Mouse (Mus musculus): Measurements from ENCODE around the gene Gars.

Gars gene

GRCm38 (mm10) chr6:55037799-55038670 is at the start of gene Gars:
TSS of gene Gars (plus strand) at chr6:55038007.
- DNase-seq (ENCODE audit: low spot score in 2 of 2) = peak; percentile 78 to 84

GRCm38 (mm10) chr6:54988141-54988540 is 49.7 kb upstream of the Gars start:
- DNase-seq (ENCODE audit: low spot score in 2 of 2) = no peak

- no peak for DNase-seq (ENCODE audit: low spot score in 2 of 2)
Observed at GRCm38 (mm10) chr6:54991189-54991588, 46.6 kb upstream of the Gars start.

GRCm38 (mm10) chr6:54992141-54992540 is 45.7 kb upstream of the Gars start:
- DNase-seq (ENCODE audit: low spot score in 2 of 2) = no peak

DNA sequence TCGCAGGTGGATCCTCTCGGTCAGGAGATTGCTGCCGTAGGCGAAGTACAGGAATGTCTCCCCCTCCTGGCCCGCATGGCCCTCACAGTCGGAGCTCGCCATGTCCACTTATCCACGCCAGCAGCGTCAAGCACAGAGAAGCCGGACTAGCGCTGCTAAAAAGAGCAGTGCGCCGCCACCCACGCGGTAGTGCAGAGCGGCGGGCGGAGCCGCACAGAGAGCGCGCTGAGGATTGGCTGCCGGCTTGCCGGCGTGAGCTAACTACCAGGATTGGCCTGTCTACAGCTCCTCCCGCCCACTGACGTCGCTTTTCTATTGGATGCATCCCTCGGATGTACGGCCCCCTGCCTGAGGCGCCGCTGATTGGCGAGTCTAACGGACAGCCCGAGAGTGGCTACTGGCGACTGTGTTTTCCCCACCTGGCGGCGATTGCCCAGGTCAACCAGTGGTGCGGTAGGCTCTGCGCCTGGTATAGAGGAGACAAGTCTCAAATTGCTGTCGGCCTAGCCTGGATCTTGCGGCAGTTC is 45.0 kb upstream of the Gars start, which contains the start of gene Ggct:
TSS of gene Ggct (minus strand) at position 217 of the 527 bp plus-strand sequence.
- peak; percentile 83 to 85 for DNase-seq (ENCODE audit: low spot score in 2 of 2)

- DNase-seq (ENCODE audit: low spot score in 2 of 2) = no peak
Observed at GRCm38 (mm10) chr6:54996361-54996760, 41.4 kb upstream of the Gars start.

DNA sequence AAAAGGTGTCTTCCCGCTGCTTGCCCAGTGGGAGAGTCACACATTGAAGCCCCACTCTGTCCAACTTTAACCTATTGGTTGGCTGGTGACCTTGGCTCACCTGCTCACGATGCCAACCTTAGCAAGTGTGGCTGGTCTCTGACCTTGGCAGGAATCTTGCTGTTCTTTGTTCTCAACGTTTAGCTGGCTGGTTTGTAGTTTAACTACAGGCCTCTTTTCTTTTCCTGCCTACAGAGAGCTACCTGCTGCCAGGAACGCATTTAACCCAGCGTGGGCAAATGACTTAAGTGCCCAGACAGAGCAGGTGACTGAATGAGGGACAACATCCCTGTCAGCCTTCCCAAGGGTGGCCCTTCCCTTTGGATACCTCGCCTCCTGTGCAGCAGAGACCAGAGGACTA is 40.1 kb upstream of the Gars start:
- no peak for DNase-seq (ENCODE audit: low spot score in 2 of 2)

- no peak for DNase-seq (ENCODE audit: low spot score in 2 of 2)
Observed at GRCm38 (mm10) chr6:55001320-55001719, 36.5 kb upstream of the Gars start.

GRCm38 (mm10) chr6:55002438-55002837 is 35.4 kb upstream of the Gars start:
- no peak for DNase-seq (ENCODE audit: low spot score in 2 of 2)

DNA sequence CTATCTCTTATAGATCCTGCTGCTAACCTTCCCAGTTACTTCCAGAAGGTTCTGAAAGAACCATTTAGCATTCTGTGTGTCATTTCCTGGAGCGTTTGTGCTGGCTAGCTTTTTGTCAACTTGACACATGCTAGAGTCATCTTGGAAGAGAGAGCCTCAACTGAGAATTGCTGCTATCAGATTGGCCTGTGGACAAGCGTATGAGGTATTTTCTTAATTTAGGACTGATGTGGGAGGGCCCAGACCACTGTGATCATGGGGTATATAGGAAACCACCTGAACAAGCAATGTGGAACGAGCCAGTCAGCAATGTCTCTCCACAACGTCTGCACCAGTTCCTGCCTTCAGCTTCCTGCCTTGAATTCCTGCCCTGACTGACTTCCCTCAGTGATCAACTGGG is 34.2 kb upstream of the Gars start:
- DNase-seq (ENCODE audit: low spot score in 2 of 2) = no peak

- DNase-seq (ENCODE audit: low spot score in 2 of 2) = no peak
Observed at GRCm38 (mm10) chr6:55008401-55008800, 29.4 kb upstream of the Gars start.

GRCm38 (mm10) chr6:55009391-55010230 is 28.2 kb upstream of the Gars start:
- DNase-seq (ENCODE audit: low spot score in 2 of 2) = no peak

GRCm38 (mm10) chr6:55010330-55011091 is 27.3 kb upstream of the Gars start:
- no peak for DNase-seq (ENCODE audit: low spot score in 2 of 2)

DNA sequence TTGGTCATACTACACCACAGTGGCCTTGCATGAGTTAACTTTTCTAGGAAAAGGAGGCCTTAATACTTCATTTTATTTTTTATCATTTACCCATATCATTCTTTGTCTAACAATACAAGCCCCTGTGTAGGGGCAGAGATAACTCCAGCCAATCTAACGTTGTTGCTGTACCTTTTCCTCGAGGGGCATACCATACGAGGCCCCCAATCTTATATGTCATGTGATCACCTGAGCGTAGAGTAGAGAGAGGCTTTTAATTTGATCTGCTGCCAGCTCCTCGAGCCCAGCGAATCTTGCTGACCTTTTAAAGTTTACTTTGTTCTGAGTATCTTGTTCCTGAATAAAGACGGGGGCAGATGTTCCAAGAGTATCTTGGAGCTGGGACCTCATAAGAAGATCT is 25.3 kb upstream of the Gars start:
- no peak for DNase-seq (ENCODE audit: low spot score in 2 of 2)

GRCm38 (mm10) chr6:55014184-55014583 is 23.6 kb upstream of the Gars start:
- DNase-seq (ENCODE audit: low spot score in 2 of 2) = no peak

DNA sequence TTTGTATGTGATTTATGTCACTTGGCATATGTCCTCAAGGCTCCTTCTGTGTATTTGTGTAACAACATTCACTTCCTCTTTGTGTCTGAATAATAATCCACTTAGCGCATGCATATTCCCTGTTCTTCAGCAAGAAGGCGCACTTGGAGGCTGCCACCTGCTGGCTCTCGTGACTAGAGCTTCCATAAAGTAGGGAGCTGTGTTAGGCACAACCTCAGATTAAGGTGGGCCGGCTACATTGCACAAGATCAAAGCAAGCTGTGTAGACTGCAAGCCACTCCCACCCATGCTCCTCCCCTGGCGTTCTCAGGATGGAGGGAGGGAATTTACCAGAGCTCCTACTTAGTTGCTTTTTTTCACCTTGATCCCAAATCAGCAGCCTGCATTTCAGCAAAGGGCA is 21.6 kb upstream of the Gars start:
- no peak for DNase-seq (ENCODE audit: low spot score in 2 of 2)

DNA sequence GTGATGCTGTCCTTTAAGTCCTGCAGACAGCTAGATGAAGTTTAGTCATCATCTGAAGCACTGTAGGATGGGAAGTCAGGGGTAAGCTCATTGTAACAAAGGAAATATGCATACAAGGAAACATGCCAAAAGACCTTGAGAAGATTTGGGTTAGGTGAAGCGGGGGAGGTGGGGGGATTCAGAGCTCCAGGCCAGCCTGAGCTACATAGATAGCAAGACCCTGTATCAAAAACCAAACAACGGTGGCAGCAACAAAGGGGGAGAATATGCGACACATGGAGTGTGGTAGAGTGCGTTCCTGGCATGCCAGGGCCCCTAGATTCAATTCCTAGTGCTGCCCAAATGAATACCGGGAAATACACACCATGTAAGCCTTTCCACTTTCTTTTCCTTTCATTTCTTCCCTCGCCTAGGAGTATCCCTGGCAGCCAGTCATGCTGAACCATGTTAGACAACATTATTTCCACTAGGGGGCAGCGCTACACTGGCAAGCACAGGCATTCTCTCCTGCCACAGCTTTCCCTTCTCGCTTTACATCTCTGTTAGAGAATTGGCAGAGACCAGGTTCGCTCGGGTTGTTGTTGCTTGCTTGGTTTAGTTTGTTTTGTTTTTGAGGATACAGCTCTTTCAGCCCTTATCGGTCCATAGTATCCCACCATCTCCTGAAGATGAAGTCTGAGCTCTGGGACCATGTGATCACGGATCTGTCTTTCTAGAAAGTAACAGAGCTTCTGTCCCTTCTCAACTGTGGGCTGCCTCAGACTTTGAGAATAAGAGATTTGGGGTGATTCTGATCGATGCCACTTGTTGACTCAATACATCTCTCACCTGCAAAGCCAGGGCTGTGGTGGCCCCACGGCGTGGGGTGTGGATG is 20.9 kb upstream of the Gars start:
- no peak for DNase-seq (ENCODE audit: low spot score in 2 of 2)

GRCm38 (mm10) chr6:55018417-55018816 is 19.4 kb upstream of the Gars start:
- no peak for DNase-seq (ENCODE audit: low spot score in 2 of 2)

- DNase-seq (ENCODE audit: low spot score in 2 of 2) = no peak
Observed at GRCm38 (mm10) chr6:55021806-55022205, 16.0 kb upstream of the Gars start.

DNA sequence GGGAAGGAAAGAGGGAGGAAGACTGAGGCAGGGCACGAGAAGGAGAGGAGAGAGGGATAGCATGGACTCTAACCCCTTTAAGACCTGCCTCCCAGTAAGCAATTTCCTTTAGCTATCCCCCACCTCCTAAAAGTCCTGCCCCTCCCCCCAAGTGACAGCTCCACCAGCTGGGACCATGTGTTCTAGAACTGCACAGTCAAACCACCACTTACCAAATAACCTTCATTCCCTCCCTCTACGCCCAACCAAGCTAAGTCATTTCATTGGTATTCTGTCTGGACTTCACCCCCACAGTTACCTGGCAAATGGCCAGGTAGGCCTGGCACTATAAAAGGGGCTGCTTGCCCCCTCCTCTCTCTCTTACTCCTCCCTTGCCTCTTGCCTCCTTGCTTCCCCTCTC is 10.2 kb upstream of the Gars start:
- DNase-seq (ENCODE audit: low spot score in 2 of 2) = no peak

- no peak for DNase-seq (ENCODE audit: low spot score in 2 of 2)
Observed at GRCm38 (mm10) chr6:55036731-55037130, 1.1 kb upstream of the Gars start.
